Mouse (Mus musculus) heart, adult 2 months (tissue): ENCODE data around the gene Gdpd1.

Source experiments
- CTCF ChIP-seq: fragments of 200-600 bp; IDR thresholded peaks from 2 replicates; pipeline ENCODE4 v1.8.1; 2022; ENCODE audit warnings: antibody characterized with exemption, mild to moderate bottlenecking, moderate library complexity
- POLR2A ChIP-seq: fragments of 200-500 bp; IDR thresholded peaks from 2 replicates; pipeline ENCODE4 v1.6.1; 2011; ENCODE audit warnings: mild to moderate bottlenecking, low read depth, low read length, control low read depth; ENCODE audit not compliant: insufficient read depth

DNA sequence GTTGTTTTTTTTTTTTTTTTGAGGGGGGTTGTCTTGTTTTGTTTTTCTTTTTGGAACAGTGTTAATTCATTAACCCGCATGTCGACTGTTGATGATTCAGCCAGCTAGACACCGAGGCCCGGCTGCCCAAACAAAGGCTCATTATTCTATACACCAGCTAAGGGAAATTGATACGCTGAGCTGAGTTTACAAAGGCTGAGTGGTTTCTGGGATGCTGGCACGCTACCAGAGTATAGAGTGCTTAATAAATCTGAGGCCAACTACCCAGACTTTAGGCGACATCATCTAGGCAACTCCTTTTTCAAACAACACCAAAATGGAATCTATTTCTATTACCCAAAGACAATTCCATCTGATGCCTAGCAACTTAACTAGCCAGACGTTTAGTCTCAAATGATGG, 66.5 kb downstream of the Gdpd1 start:
- no peak for TF ChIP-seq POLR2A
- TF ChIP-seq CTCF, result no peak
